Mouse (Mus musculus) cortical plate, adult 2 months (tissue): ENCODE results near the gene Nabp1.
"Not testable (repeated sequence)": the region's sequence is repeated elsewhere in the genome, so short reads cannot be mapped to it uniquely, and the experiment has no call there.

Source experiments
- CTCF ChIP-seq: fragments of 200-500 bp; IDR thresholded peaks from 2 replicates; pipeline ENCODE4 v1.5.1; 2011; ENCODE audit warnings: mild to moderate bottlenecking, control low read depth, low read length; ENCODE audit not compliant: insufficient read depth; ENCODE audit errors: extremely low read depth
- POLR2A ChIP-seq: fragments of 200-500 bp; IDR thresholded peaks from 2 replicates; pipeline ENCODE4 v1.6.1; 2011; ENCODE audit warnings: mild to moderate bottlenecking, low read length, control low read depth; ENCODE audit not compliant: insufficient read depth; ENCODE audit errors: extremely low read depth

GRCm38 (mm10) chr1:51421029-51421428 is 57.2 kb downstream of the Nabp1 start:
- not testable (repeated sequence) for TF ChIP-seq POLR2A, CTCF
